Mouse (Mus musculus) frontal cortex, postnatal 14 days (tissue): ENCODE data around the gene Stmnd1.
"Not testable (repeated sequence)": the region's sequence is repeated elsewhere in the genome, so short reads cannot be mapped to it uniquely, and the experiment has no call there.

Experiments
- DNase-seq, 2 experiments: peaks; one replicate each; pipeline ENCODE4 v3.0.0; 2022; ENCODE audit warnings: low spot score in 2 of 2

The Stmnd1 gene

GRCm38 (mm10) chr13:46290537-46290936, 17.0 kb downstream of the Stmnd1 start:
- DNase-seq = no peak

- no peak for DNase-seq
These were observed 20.8 kb downstream of the Stmnd1 start for GRCm38 (mm10) chr13:46294365-46294764.

- no peak for DNase-seq
These were observed 24.2 kb downstream of the Stmnd1 start for GRCm38 (mm10) chr13:46297701-46298100.

GRCm38 (mm10) chr13:46310790-46311189, 37.3 kb downstream of the Stmnd1 start:
- DNase-seq = peak; percentile 46 to 61

- no peak for DNase-seq
These were observed 39.7 kb downstream of the Stmnd1 start for GRCm38 (mm10) chr13:46313176-46313575.

GRCm38 (mm10) chr13:46315165-46315564, 41.6 kb downstream of the Stmnd1 start:
- DNase-seq = no peak

- no peak for DNase-seq
These were observed 52.9 kb downstream of the Stmnd1 start for GRCm38 (mm10) chr13:46326351-46326985.

- DNase-seq = peak; percentile 25 to 58
These were observed 61.5 kb downstream of the Stmnd1 start for GRCm38 (mm10) chr13:46335020-46335419.

- DNase-seq = not testable (repeated sequence)
These were observed 62.8 kb downstream of the Stmnd1 start for GRCm38 (mm10) chr13:46336281-46336680.

- no peak for DNase-seq
These were observed 64.3 kb downstream of the Stmnd1 start for GRCm38 (mm10) chr13:46337791-46338190.

GRCm38 (mm10) chr13:46339954-46340353, 66.4 kb downstream of the Stmnd1 start:
- DNase-seq = no peak

GRCm38 (mm10) chr13:46340583-46340982, 67.1 kb downstream of the Stmnd1 start:
- no peak for DNase-seq

- DNase-seq = no peak
These were observed 67.9 kb downstream of the Stmnd1 start for GRCm38 (mm10) chr13:46341419-46341818.

- DNase-seq = peak; percentile 14 to 24
These were observed 69.7 kb downstream of the Stmnd1 start for GRCm38 (mm10) chr13:46343226-46343625.

GRCm38 (mm10) chr13:46346830-46347512, 73.5 kb downstream of the Stmnd1 start:
- DNase-seq = no peak

- DNase-seq = no peak
These were observed 76.1 kb downstream of the Stmnd1 start for GRCm38 (mm10) chr13:46349664-46350063.
